Mouse (Mus musculus) neural tube, embryonic 15.5 days (tissue): ENCODE results near the gene Lef1. TPM values are rescaled to one million over a fixed set of nuclear protein-coding genes. Genes with fewer than 3 reads are reported as not detected.

ENCODE experiments used
- ATAC-seq: fragments of 200-750 bp; cut with Nextera tagmentation; 2 replicates; pipeline ENCODE4 v1.8.0; 2017; ENCODE audit warnings: mild to moderate bottlenecking, moderate TSS enrichment, moderate library complexity; ENCODE audit not compliant: low FRiP score
- H3K27ac ChIP-seq: fragments of 300-500 bp; sonication (generic); replicated peaks from 2 replicates; pipeline ENCODE4 v1.5.1; 2015; ENCODE audit warnings: mild to moderate bottlenecking, inconsistent platforms
- H3K27me3 ChIP-seq: fragments of 300-500 bp; sonication (generic); replicated peaks from 2 replicates; pipeline ENCODE4 v1.6.1; 2015; ENCODE audit warnings: inconsistent platforms
- H3K36me3 ChIP-seq: fragments of 300-500 bp; sonication (generic); 2 replicates; pipeline ENCODE4 v1.6.1; 2015; ENCODE audit warnings: inconsistent platforms
- H3K4me1 ChIP-seq: fragments of 300-500 bp; sonication (generic); 2 replicates; pipeline ENCODE4 v1.6.1; 2015; ENCODE audit warnings: inconsistent platforms
- H3K4me2 ChIP-seq: fragments of 300-500 bp; sonication (generic); 2 replicates; pipeline ENCODE4 v1.6.1; 2015; ENCODE audit warnings: inconsistent platforms, mild to moderate bottlenecking, moderate library complexity
- H3K4me3 ChIP-seq: fragments of 300-500 bp; sonication (generic); replicated peaks from 2 replicates; pipeline ENCODE4 v1.5.1; 2015; ENCODE audit warnings: mild to moderate bottlenecking, inconsistent platforms
- H3K9ac ChIP-seq: fragments of 300-500 bp; sonication (generic); replicated peaks from 2 replicates; pipeline ENCODE4 v1.6.1; 2015; ENCODE audit warnings: mild to moderate bottlenecking, inconsistent platforms
- H3K9me3 ChIP-seq: fragments of 300-500 bp; sonication (generic); replicated peaks from 2 replicates; pipeline ENCODE4 v1.6.1; 2016; ENCODE audit warnings: inconsistent platforms
- WGBS: fragments of 180-500 bp; shearing (Covaris S2); methylation state at CpG from one replicate; pipeline ENCODE4 v1.1.7; 2015; ENCODE audit warnings: mixed read lengths; 5-methylcytosine and 5-hydroxymethylcytosine counted together
- polyA plus RNA-seq: library from polyadenylated mRNA; unstranded; fragments of >200 nt; fragmentation: Nextera tagmentation; extraction: Ambion mirVana; gene quantifications from 2 replicates; pipeline ENCODE4 v1.2.1, GENCODE M21; 2015

The Lef1 gene
- polyA plus RNA-seq, 1 experiment from 2014 or later = 6.3 TPM

GRCm38 (mm10) chr3:131126438-131126837 lies 16.2 kb downstream of the Lef1 start:
- H3K4me2 ChIP-seq = no peak overlapping the region
- H3K36me3 ChIP-seq = no peaks in the 10 kb centered on the region
- ATAC-seq = no peak
- no peak overlapping the region for H3K4me3 ChIP-seq
- H3K9ac ChIP-seq = no peak overlapping the region
- H3K27me3 ChIP-seq = no peaks in the 10 kb centered on the region
- no peaks in the 10 kb centered on the region for H3K4me1 ChIP-seq
- WGBS = 96% methylated on average over 4 of the region's 4 CpGs
- no peak overlapping the region for H3K27ac ChIP-seq
- no peaks in the 10 kb centered on the region for H3K9me3 ChIP-seq

- Histone ChIP-seq H3K27me3 (0 out of 2 replicates have a peak, but pooled peaks cover 4% of the 10 kb centered on the region), H3K4me1 (peaks cover 27% of the 10 kb centered on the region), H3K9me3 (no peaks in the 10 kb centered on the region), H3K4me2 (no peak overlapping the region; the same call in 1 of the 2 replicates), H3K27ac (no peak overlapping the region), H3K9ac (no peak overlapping the region), H3K4me3 (no peak overlapping the region), H3K36me3 (no peaks in the 10 kb centered on the region)
- ATAC-seq = no peak
- WGBS = 37% methylated on average over 9 of the region's 9 CpGs
These were observed 23.7 kb downstream of the Lef1 start for GRCm38 (mm10) chr3:131134003-131134402.

- Histone ChIP-seq H3K36me3 (no peaks in the 10 kb centered on the region), H3K4me2 (no peak overlapping the region), H3K4me3 (no peak overlapping the region), H3K27me3 (0 out of 2 replicates have a peak, but pooled peaks cover 4% of the 10 kb centered on the region), H3K9ac (no peak overlapping the region), H3K4me1 (peaks cover 37% of the 10 kb centered on the region), H3K9me3 (no peaks in the 10 kb centered on the region), H3K27ac (no peak overlapping the region)
- ATAC-seq = no peak
- 19% methylated on average over 9 of the region's 9 CpGs for WGBS
These were observed 25.2 kb downstream of the Lef1 start for GRCm38 (mm10) chr3:131135434-131135833.

- Histone ChIP-seq H3K9ac (no peak overlapping the region), H3K27me3 (0 out of 2 replicates have a peak, but pooled peaks cover 6% of the 10 kb centered on the region), H3K9me3 (no peaks in the 10 kb centered on the region), H3K4me1 (peaks cover 37% of the 10 kb centered on the region), H3K27ac (no peak overlapping the region), H3K4me3 (no peak overlapping the region), H3K4me2 (peak overlapping the region; percentile 31), H3K36me3 (no peaks in the 10 kb centered on the region)
- no peak for ATAC-seq
- WGBS = 18% methylated on average over 8 of the region's 8 CpGs
These were observed 26.2 kb downstream of the Lef1 start for GRCm38 (mm10) chr3:131136455-131136854.

DNA sequence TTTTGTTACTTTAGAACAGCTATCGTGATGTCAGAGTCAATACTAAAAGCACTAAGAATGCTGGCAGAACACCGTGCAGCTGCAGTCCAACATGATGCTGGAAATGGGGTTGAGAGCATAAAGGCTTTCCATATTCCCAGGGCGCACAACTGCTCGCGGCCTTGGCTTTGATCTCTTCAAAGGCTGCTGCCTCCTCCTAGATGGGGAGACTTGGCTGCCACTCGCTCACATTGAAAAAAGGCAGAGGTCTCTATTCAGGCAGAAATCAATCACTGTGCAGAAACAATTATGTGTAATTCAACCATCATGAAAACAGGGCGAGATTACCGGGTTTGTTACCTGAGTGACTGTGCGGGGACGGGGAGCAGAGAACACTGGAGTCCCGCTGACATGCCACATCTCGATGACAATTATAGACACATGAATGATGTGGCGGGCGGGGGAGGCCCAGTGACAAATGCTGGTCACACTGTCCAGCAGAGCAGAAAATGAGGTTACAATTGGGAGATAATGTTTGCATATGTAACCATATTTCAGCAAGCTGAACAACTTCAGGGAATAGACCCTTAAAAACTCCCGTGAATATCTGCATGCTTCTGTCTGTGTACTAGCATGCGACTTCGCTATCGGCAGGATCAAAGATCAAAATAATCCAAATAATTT lies 27.0 kb downstream of the Lef1 start:
- Histone ChIP-seq H3K36me3 (no peaks in the 10 kb centered on the region), H3K4me1 (peaks cover 37% of the 10 kb centered on the region), H3K4me2 (peak overlapping the region; percentile 31), H3K27ac (no peak overlapping the region), H3K4me3 (no peak overlapping the region), H3K27me3 (0 out of 2 replicates have a peak, but pooled peaks cover 6% of the 10 kb centered on the region), H3K9ac (no peak overlapping the region), H3K9me3 (no peaks in the 10 kb centered on the region)
- no peak for ATAC-seq
- WGBS = 19% methylated on average over 18 of the region's 18 CpGs

DNA sequence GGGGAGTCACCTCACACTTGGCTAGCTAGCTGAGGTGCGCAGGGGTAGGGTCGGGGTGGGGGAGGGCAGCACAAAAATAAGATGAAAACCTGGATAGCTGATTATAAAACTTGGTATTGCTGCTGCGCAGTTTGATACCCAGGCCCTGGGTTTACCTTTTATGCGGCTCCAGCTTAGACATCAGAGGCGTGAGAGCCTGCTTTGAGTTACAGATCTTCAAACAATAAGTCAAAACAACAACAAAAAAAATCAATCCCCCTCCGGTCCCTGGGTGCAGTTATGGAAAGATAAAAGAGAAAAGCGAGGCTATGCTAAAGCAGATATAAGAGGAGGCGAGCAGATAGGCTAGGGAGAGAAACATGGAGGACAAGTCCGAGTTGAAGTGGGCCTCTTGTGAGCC lies 28.0 kb downstream of the Lef1 start:
- H3K27ac ChIP-seq = no peak overlapping the region
- H3K36me3 ChIP-seq = no peaks in the 10 kb centered on the region
- no peak overlapping the region for H3K9ac ChIP-seq
- H3K27me3 ChIP-seq = 0 out of 2 replicates have a peak, but pooled peaks cover 7% of the 10 kb centered on the region
- H3K4me3 ChIP-seq = no peak overlapping the region
- ATAC-seq = no peak
- no peak overlapping the region for H3K4me2 ChIP-seq
- H3K9me3 ChIP-seq = no peaks in the 10 kb centered on the region
- peaks cover 37% of the 10 kb centered on the region for H3K4me1 ChIP-seq
- WGBS = 87% methylated on average over 9 of the region's 9 CpGs

GRCm38 (mm10) chr3:131138797-131139196 lies 28.5 kb downstream of the Lef1 start:
- H3K27ac ChIP-seq = no peak overlapping the region
- no peaks in the 10 kb centered on the region for H3K36me3 ChIP-seq
- WGBS = 87% methylated on average over 8 of the region's 8 CpGs
- no peak overlapping the region for H3K4me2 ChIP-seq
- no peak for ATAC-seq
- H3K27me3 ChIP-seq = 0 out of 2 replicates have a peak, but pooled peaks cover 10% of the 10 kb centered on the region
- H3K4me3 ChIP-seq = no peak overlapping the region
- no peak overlapping the region for H3K9ac ChIP-seq
- H3K4me1 ChIP-seq = peaks cover 37% of the 10 kb centered on the region
- H3K9me3 ChIP-seq = no peaks in the 10 kb centered on the region

DNA sequence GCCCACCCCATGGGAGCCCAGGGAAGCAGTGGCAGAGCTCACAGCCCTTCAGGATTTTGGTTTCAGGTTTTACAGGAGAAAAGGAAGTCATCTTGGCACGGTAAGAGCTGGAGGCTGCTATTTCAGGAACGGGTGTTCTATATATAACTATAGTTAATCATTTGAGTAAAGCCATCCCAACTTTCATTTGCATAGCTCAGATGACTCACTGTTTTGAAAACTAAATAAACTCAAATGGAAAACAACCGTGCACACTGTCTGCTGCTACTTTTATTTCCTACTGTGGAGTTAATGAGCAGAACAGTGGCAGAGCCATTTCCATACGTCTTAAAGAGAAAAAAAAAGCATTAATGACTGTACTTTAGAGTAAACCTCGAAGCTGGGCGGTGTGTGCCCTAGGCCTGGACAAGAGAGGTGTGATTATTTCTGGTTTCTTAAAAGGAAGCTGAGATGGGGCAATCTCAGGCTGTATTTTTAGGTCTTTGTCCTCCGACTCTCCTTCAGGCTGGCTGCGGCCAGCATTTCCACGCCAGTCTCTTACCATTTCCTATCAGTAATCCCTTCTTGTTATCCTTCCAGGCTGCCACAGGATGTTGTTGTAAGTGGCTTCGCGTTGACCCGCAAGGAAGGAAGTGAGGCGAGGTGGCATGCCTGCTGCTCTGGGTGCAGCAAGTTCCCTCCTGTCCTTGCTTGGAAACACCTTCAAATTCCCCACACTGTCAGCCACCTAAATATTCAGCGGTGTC lies 29.2 kb downstream of the Lef1 start:
- H3K4me1 ChIP-seq = peaks cover 33% of the 10 kb centered on the region
- no peak overlapping the region for H3K4me3 ChIP-seq
- 57% methylated on average over 14 of the region's 14 CpGs for WGBS
- H3K4me2 ChIP-seq = no peak overlapping the region
- no peaks in the 10 kb centered on the region for H3K9me3 ChIP-seq
- H3K27ac ChIP-seq = no peak overlapping the region
- no peak overlapping the region for H3K9ac ChIP-seq
- ATAC-seq = no peak
- H3K36me3 ChIP-seq = no peaks in the 10 kb centered on the region
- H3K27me3 ChIP-seq = 0 out of 2 replicates have a peak, but pooled peaks cover 10% of the 10 kb centered on the region

- no peak overlapping the region for H3K4me3 ChIP-seq
- H3K9me3 ChIP-seq = no peaks in the 10 kb centered on the region
- 0 out of 2 replicates have a peak, but pooled peaks cover 6% of the 10 kb centered on the region for H3K27me3 ChIP-seq
- no peak overlapping the region for H3K9ac ChIP-seq
- peaks cover 33% of the 10 kb centered on the region for H3K4me1 ChIP-seq
- no peaks in the 10 kb centered on the region for H3K36me3 ChIP-seq
- WGBS = 93% methylated on average over 7 of the region's 7 CpGs
- ATAC-seq = no peak
- H3K4me2 ChIP-seq = no peak overlapping the region
- no peak overlapping the region for H3K27ac ChIP-seq
These were observed 29.8 kb downstream of the Lef1 start for GRCm38 (mm10) chr3:131140091-131140462.

- 26% methylated on average over 4 of the region's 4 CpGs for WGBS
- Histone ChIP-seq H3K4me2 (no peak overlapping the region), H3K36me3 (no peaks in the 10 kb centered on the region), H3K4me1 (peaks cover 26% of the 10 kb centered on the region), H3K27ac (no peak overlapping the region), H3K27me3 (0 out of 2 replicates have a peak, but pooled peaks cover 6% of the 10 kb centered on the region), H3K9me3 (no peaks in the 10 kb centered on the region), H3K4me3 (no peak overlapping the region), H3K9ac (no peak overlapping the region)
- ATAC-seq = no peak
These were observed 31.3 kb downstream of the Lef1 start for GRCm38 (mm10) chr3:131141546-131141945.

GRCm38 (mm10) chr3:131144250-131144649 lies 34.0 kb downstream of the Lef1 start:
- 0 out of 2 replicates have a peak, but pooled peaks cover 6% of the 10 kb centered on the region for H3K27me3 ChIP-seq
- no peaks in the 10 kb centered on the region for H3K9me3 ChIP-seq
- peaks cover 7% of the 10 kb centered on the region for H3K4me1 ChIP-seq
- H3K4me3 ChIP-seq = no peak overlapping the region
- H3K4me2 ChIP-seq = no peak overlapping the region
- H3K9ac ChIP-seq = no peak overlapping the region
- no peaks in the 10 kb centered on the region for H3K36me3 ChIP-seq
- H3K27ac ChIP-seq = no peak overlapping the region
- WGBS = 60% methylated on average over 2 of the region's 2 CpGs
- no peak for ATAC-seq

GRCm38 (mm10) chr3:131152921-131153320 lies 42.6 kb downstream of the Lef1 start:
- no peak for ATAC-seq
- H3K36me3 ChIP-seq = no peaks in the 10 kb centered on the region
- H3K4me3 ChIP-seq = no peak overlapping the region
- H3K4me2 ChIP-seq = no peak overlapping the region
- H3K4me1 ChIP-seq = peaks cover 6% of the 10 kb centered on the region; the same call in 1 of the 2 replicates
- no peak overlapping the region for H3K27ac ChIP-seq
- WGBS = 93% methylated on average over 4 of the region's 4 CpGs
- no peaks in the 10 kb centered on the region for H3K27me3 ChIP-seq
- no peak overlapping the region for H3K9ac ChIP-seq
- no peaks in the 10 kb centered on the region for H3K9me3 ChIP-seq
